Mouse (Mus musculus): ENCODE measurements around the gene Dtx2. TPM values are rescaled to one million over a fixed set of nuclear protein-coding genes. Genes with fewer than 3 reads are reported as not detected.

Dtx2 gene
- polyA plus RNA-seq, 1 experiment from 2014 or later: 27.6 TPM

DNA sequence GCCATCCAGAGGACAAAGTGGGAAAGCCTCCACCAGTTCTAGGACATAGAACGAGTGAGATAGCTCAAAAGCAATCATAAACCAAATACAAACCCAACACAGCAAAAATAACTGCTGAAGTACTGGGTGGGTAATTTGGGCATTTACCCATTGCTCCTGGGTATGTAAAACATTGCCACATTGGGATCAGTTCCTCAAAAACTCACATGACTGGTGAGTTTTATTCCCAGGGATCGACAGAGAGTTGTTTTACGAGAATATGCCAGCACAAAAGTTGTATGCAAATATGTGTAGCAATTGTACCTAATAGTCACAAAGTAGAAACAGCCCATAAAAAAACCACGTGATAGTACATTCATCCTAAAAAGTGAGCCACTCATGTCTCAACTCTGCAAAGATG, 40.3 kb downstream of the Dtx2 start:
- Histone ChIP-seq H3K9ac (ENCODE audit: low read length) (no peak overlapping the region), H3K4me3 (ENCODE audit: low read length) (no peak overlapping the region)
- 71% methylated on average over 4 of the region's 4 CpGs for WGBS

DNA sequence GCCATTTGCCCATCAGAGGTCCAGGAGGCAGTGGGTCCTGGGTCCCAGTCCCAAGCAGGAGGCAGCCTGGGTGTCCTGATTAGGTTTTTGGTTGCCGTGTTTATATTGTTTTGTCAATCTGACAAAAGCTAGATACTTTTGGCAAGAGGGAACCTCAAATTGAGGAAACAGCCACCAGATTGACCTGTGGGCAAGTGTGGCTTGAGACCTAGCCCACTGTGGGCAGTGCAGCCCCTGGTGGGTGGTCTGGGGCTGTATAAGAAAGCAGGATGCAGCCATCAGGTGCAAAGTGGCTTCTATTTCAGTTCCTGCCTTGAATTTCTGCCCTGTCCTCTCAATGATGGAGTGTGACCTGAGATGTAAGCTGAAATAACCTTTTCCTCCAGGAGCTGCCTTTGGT, 40.7 kb downstream of the Dtx2 start:
- H3K4me3 ChIP-seq (ENCODE audit: low read length): no peak overlapping the region
- H3K27ac ChIP-seq (ENCODE audit: low read length): no peak overlapping the region
- no peaks in the 10 kb centered on the region for H3K4me1 ChIP-seq (replicated peaks; ENCODE audit: control insufficient read depth, insufficient read depth, low read length)
- no peaks in the 10 kb centered on the region for H3K9me3 ChIP-seq (ENCODE audit: control insufficient read depth, low read length)
- no peak overlapping the region for H3K9ac ChIP-seq (ENCODE audit: low read length)
- no peak for ATAC-seq (ENCODE audit: low read depth)
- peaks cover 12% of the 10 kb centered on the region for H3K36me3 ChIP-seq (ENCODE audit: control insufficient read depth, insufficient read depth, low read length)
- 60% methylated on average over 1 of the region's 1 CpGs for WGBS
- H3K27me3 ChIP-seq (ENCODE audit: control insufficient read depth, insufficient read depth, low read depth, low read length): no peaks in the 10 kb centered on the region
- no peak overlapping the region for H3K4me2 ChIP-seq (ENCODE audit: low read depth, low read length)

More for the DNA sequence above, 40.3 kb downstream of the Dtx2 start:
- Histone ChIP-seq H3K4me2 (ENCODE audit: low read depth, low read length) (no peak overlapping the region), H3K9me3 (ENCODE audit: control insufficient read depth, low read length) (no peaks in the 10 kb centered on the region), H3K36me3 (ENCODE audit: control insufficient read depth, insufficient read depth, low read length) (peaks cover 14% of the 10 kb centered on the region), H3K4me1 (replicated peaks; ENCODE audit: control insufficient read depth, insufficient read depth, low read length) (no peaks in the 10 kb centered on the region), H3K27me3 (ENCODE audit: control insufficient read depth, insufficient read depth, low read depth, low read length) (no peaks in the 10 kb centered on the region), H3K27ac (ENCODE audit: low read length) (no peak overlapping the region)
- ATAC-seq (ENCODE audit: low read depth): no peak

DNA sequence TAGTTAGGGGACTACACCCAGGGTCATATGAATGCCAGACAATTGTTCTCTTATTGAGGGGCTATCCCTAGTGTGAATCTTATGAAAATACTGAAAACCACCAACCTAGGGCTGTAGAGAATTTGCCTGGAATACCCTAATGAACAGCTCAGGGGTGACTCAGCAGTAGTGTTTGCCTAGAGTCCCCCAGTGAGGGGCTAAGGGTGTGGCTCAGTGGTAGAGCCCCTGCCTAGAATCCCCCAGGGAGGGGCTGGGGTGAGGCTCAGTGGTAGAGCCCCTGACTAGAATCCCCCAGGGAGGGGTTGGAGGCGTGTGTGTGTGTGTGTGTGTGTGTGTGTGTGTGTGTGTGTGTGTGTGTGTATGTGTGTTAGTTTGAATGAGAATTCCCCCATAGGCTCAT, 42.1 kb downstream of the Dtx2 start:
- 90% methylated on average over 1 of the region's 1 CpGs for whole genome bisulfite sequencing
- Histone ChIP-seq H3K4me2 (ENCODE audit: low read depth, low read length) (no peak overlapping the region), H3K27me3 (ENCODE audit: control insufficient read depth, insufficient read depth, low read depth, low read length) (no peaks in the 10 kb centered on the region), H3K4me1 (replicated peaks; ENCODE audit: control insufficient read depth, insufficient read depth, low read length) (no peaks in the 10 kb centered on the region), H3K27ac (ENCODE audit: low read length) (no peak overlapping the region), H3K36me3 (ENCODE audit: control insufficient read depth, insufficient read depth, low read length) (0 out of 2 replicates have a peak, but pooled peaks cover 3% of the 10 kb centered on the region), H3K9me3 (ENCODE audit: control insufficient read depth, low read length) (no peaks in the 10 kb centered on the region), H3K9ac (ENCODE audit: low read length) (no peak overlapping the region), H3K4me3 (ENCODE audit: low read length) (no peak overlapping the region)
- ATAC-seq (ENCODE audit: low read depth): no peak

DNA sequence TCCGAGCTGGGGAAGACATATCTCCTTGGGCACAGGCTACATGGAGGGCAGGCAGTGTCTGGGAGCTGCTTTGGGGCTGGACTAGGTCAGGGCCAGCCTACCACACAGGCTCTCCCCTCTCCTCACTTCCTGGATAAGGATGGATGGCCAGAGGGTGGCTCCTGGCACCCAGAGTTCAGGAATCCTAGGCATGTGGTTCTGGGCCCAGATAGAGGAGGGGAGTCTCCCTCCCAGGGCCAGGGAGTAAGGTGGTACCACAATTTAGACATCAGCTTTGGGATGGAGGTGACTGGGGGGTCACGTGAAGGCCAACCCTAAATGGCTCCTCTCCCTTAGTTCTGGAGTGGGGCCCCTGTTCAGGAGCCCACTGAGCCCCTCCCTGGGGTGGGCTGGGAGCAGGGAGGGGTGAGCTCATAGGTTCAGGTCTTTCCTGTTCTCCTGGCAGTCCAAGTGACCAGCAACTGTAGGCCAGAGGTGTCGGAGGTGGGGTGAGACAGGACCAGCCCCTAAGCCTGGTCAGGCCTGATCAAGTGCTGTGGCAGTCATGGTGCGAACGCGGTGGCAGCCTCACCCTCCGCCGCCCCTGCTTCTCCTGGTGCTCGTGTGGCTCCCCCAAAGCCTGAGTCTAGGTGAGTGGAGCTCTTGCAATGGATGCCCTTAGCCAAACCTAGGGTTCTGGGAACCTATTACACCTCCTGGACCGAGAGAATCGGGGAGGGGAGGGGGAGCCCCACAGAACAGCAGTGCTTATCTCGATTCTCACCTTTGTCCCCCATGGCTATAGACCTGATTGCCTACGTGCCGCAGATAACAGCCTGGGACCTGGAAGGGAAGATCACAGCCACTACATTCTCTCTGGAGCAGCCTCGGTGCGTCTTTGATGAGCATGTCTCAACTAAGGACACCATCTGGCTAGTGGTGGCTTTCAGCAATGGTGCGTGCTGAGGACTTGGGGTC, 43.9 kb downstream of the Dtx2 start, which contains the start of gene Upk3b:
TSS of gene Upk3b (plus strand) at position 239 of the 957 bp plus-strand sequence.
- 60% methylated on average over 17 of the region's 17 CpGs for WGBS
- Histone ChIP-seq H3K4me3 (ENCODE audit: low read length) (no peak within 1 kb of the TSS), H3K27ac (ENCODE audit: low read length) (no peak within 1 kb of the TSS), H3K27me3 (ENCODE audit: control insufficient read depth, insufficient read depth, low read depth, low read length) (no peaks in the 10 kb centered on the region), H3K9me3 (ENCODE audit: control insufficient read depth, low read length) (no peaks in the 10 kb centered on the region), H3K4me2 (ENCODE audit: low read depth, low read length) (no peak within 1 kb of the TSS), H3K9ac (ENCODE audit: low read length) (no peak within 1 kb of the TSS), H3K4me1 (replicated peaks; ENCODE audit: control insufficient read depth, insufficient read depth, low read length) (no peaks in the 10 kb centered on the region), H3K36me3 (ENCODE audit: control insufficient read depth, insufficient read depth, low read length) (no peaks in the 10 kb centered on the region)
- ATAC-seq (ENCODE audit: low read depth): peak; percentile 55

DNA sequence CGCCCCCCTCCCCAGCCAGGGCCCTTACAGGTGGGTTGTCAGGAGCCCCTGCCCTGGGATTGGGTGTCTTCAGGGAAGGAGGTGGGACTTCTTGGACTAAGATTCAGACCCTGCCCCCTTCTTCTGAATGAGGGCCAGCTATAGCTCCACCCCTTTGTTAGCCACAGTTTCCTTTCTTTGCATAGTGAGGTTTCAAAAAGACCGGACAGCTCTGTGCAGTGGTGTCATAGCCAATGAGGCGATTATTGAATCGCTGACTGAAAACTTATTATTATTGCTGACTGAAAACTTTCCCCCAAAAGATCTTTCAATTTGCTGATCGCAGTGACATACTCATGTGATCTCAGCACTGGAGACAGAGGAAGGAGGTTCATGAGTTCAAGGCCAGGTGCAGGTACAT, 45.6 kb downstream of the Dtx2 start:
- Histone ChIP-seq H3K4me2 (ENCODE audit: low read depth, low read length) (peak overlapping the region; percentile 7; the same call in 1 of the 2 replicates), H3K9ac (ENCODE audit: low read length) (0 out of 2 replicates have a peak overlapping the region, but pooled peaks have one; percentile 23), H3K4me3 (ENCODE audit: low read length) (no peak overlapping the region), H3K36me3 (ENCODE audit: control insufficient read depth, insufficient read depth, low read length) (no peaks in the 10 kb centered on the region), H3K27me3 (ENCODE audit: control insufficient read depth, insufficient read depth, low read depth, low read length) (no peaks in the 10 kb centered on the region), H3K27ac (ENCODE audit: low read length) (no peak overlapping the region), H3K9me3 (ENCODE audit: control insufficient read depth, low read length) (no peaks in the 10 kb centered on the region), H3K4me1 (replicated peaks; ENCODE audit: control insufficient read depth, insufficient read depth, low read length) (no peaks in the 10 kb centered on the region)
- ATAC-seq (ENCODE audit: low read depth): 0 out of 2 replicates have a peak, but pooled peaks have one; percentile 35
- WGBS: 34% methylated on average over 5 of the region's 5 CpGs

DNA sequence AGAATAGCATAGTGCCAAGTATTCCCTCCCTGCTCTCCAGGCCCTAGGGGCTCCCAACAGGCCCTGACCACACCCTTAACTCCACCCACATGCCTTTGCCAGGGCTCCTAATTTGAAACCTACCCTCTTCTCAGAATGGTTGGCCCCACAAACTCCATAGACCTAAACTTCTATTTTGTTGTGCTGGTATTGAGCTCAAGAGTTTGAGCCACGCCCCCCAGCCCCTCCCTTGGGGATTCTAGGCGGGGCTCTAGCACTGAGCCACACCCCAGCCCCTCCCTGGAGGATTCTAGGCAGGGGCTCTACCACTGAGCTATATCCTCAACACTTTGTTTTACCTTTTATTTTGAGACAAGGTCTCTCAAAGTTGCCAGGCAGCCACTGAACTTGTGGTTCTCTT, 46.7 kb downstream of the Dtx2 start:
- H3K27me3 ChIP-seq (ENCODE audit: control insufficient read depth, insufficient read depth, low read depth, low read length): no peaks in the 10 kb centered on the region
- H3K27ac ChIP-seq (ENCODE audit: low read length): no peak overlapping the region
- H3K36me3 ChIP-seq (ENCODE audit: control insufficient read depth, insufficient read depth, low read length): no peaks in the 10 kb centered on the region
- H3K9me3 ChIP-seq (ENCODE audit: control insufficient read depth, low read length): no peaks in the 10 kb centered on the region
- H3K9ac ChIP-seq (ENCODE audit: low read length): no peak overlapping the region
- no peak overlapping the region for H3K4me3 ChIP-seq (ENCODE audit: low read length)
- H3K4me1 ChIP-seq (replicated peaks; ENCODE audit: control insufficient read depth, insufficient read depth, low read length): no peaks in the 10 kb centered on the region
- WGBS: 17% methylated on average over 2 of the region's 2 CpGs
- peak; percentile 32; the same call in 1 of the 2 replicates for ATAC-seq (ENCODE audit: low read depth)
- H3K4me2 ChIP-seq (ENCODE audit: low read depth, low read length): no peak overlapping the region

DNA sequence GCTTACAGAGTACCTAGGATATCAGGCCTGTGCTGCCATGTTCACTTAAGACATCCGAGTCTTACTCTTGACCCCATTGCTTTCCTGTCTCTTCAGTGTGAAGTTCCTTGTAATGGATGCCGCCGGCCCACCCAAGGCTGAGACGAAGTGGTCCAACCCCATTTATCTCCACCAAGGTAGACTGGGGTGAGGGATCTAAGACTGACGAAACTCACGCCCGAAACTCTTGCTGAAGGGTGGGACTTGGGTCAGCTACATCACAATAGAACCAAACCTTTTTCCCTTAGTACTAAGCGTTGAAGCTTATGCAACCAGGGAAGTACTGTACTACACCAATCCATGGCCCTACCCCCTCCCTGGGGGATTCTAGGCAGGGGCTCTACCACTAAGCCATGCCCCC, 47.1 kb downstream of the Dtx2 start:
- H3K4me3 ChIP-seq (ENCODE audit: low read length): no peak overlapping the region
- H3K36me3 ChIP-seq (ENCODE audit: control insufficient read depth, insufficient read depth, low read length): no peaks in the 10 kb centered on the region
- 89% methylated on average over 8 of the region's 8 CpGs for WGBS
- H3K9me3 ChIP-seq (ENCODE audit: control insufficient read depth, low read length): no peaks in the 10 kb centered on the region
- no peaks in the 10 kb centered on the region for H3K27me3 ChIP-seq (ENCODE audit: control insufficient read depth, insufficient read depth, low read depth, low read length)
- H3K4me1 ChIP-seq (replicated peaks; ENCODE audit: control insufficient read depth, insufficient read depth, low read length): no peaks in the 10 kb centered on the region
- ATAC-seq (ENCODE audit: low read depth): no peak
- H3K4me2 ChIP-seq (ENCODE audit: low read depth, low read length): no peak overlapping the region
- no peak overlapping the region for H3K9ac ChIP-seq (ENCODE audit: low read length)
- no peak overlapping the region for H3K27ac ChIP-seq (ENCODE audit: low read length)

DNA sequence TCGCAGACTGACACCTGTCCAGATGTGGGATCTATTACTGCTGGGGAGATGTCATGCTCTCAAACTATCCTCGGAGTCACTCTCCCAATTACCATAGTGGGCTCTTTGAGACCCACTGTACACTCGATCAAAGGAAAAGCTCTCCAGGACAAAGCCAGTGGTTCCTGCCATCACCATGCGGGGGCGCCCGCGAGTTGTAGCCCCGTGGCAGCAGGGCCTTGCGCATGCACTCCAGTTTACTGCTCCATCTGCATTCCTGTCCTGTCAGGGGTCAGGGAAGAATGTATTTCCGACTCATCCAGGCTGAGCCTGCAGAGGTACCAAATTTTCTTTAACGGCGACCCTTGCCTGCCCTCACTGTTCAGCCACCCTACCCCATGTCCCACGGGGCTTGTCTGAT, 50.3 kb downstream of the Dtx2 start:
- no peak for ATAC-seq (ENCODE audit: low read depth)
- Histone ChIP-seq H3K36me3 (ENCODE audit: control insufficient read depth, insufficient read depth, low read length) (no peaks in the 10 kb centered on the region), H3K27ac (ENCODE audit: low read length) (no peak overlapping the region), H3K27me3 (ENCODE audit: control insufficient read depth, insufficient read depth, low read depth, low read length) (no peaks in the 10 kb centered on the region), H3K4me1 (replicated peaks; ENCODE audit: control insufficient read depth, insufficient read depth, low read length) (no peaks in the 10 kb centered on the region), H3K4me3 (ENCODE audit: low read length) (no peak overlapping the region), H3K9ac (ENCODE audit: low read length) (no peak overlapping the region), H3K9me3 (ENCODE audit: control insufficient read depth, low read length) (0 out of 2 replicates have a peak, but pooled peaks cover 4% of the 10 kb centered on the region), H3K4me2 (ENCODE audit: low read depth, low read length) (no peak overlapping the region)
- 67% methylated on average over 13 of the region's 13 CpGs for WGBS

DNA sequence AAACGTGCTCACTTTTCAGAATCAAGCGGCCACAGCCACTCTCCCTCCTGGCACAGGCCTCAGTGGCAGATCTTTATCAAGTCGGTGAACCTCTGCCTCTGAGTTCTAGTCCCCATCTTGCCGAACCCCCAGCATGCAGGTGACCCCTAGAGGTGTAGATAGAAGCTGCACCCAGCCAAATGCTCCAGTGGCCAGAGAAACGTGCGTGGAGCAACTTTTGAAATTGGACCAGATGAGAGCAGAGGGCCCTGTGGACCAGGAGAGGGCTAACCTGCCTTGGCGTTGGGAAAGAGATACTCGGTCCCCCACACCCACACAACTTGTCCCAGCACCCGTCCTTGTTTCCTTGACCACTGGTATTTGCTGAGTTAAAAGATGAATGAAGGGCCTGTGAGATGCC, 50.8 kb downstream of the Dtx2 start:
- Histone ChIP-seq H3K4me2 (ENCODE audit: low read depth, low read length) (no peak overlapping the region), H3K27me3 (ENCODE audit: control insufficient read depth, insufficient read depth, low read depth, low read length) (no peaks in the 10 kb centered on the region), H3K9me3 (ENCODE audit: control insufficient read depth, low read length) (0 out of 2 replicates have a peak, but pooled peaks cover 4% of the 10 kb centered on the region), H3K9ac (ENCODE audit: low read length) (no peak overlapping the region), H3K27ac (ENCODE audit: low read length) (no peak overlapping the region), H3K36me3 (ENCODE audit: control insufficient read depth, insufficient read depth, low read length) (no peaks in the 10 kb centered on the region), H3K4me3 (ENCODE audit: low read length) (no peak overlapping the region), H3K4me1 (replicated peaks; ENCODE audit: control insufficient read depth, insufficient read depth, low read length) (no peaks in the 10 kb centered on the region)
- ATAC-seq (ENCODE audit: low read depth): no peak
- 36% methylated on average over 9 of the region's 9 CpGs for whole genome bisulfite sequencing
